Mouse (Mus musculus): Measurements from ENCODE around the gene Gpx3.

GRCm38 (mm10) chr11:54927346-54928140 is 25.3 kb downstream of the Gpx3 start:
- TF ChIP-seq POLR2A (IDR thresholded peaks at IDR 0.05; ENCODE audit: low read depth, low read length) (no peak), CTCF (IDR thresholded peaks at IDR 0.05; ENCODE audit: extremely low read depth, insufficient read depth, insufficient read length, insufficient replicate concordance) (peak; percentile 76; the same call in 1 of the 2 replicates)
